Mouse (Mus musculus): ENCODE measurements at regions not wholly inside any gene's neighbourhood (a gene's known extent, or its start where the extent isn't known, plus 50 kb on each side); places are given as distances from the start of the nearest gene placed in this dataset.

GRCm38 (mm10) chr13:72198341-72199105 lies 235.0 kb upstream of the Irx1 start:
- Histone ChIP-seq H3K9ac (ENCODE audit: low read depth, low read length) (no peak overlapping the region), H3K36me3 (ENCODE audit: control insufficient read depth, insufficient read depth, low read length) (no peaks in the 10 kb centered on the region), H3K27ac (ENCODE audit: low read depth, low read length) (peak overlapping the region; percentile 82), H3K9me3 (replicated peaks; ENCODE audit: control insufficient read depth, low read length) (no peaks in the 10 kb centered on the region), H3K4me3 (ENCODE audit: low read depth, low read length) (no peak overlapping the region), H3K4me1 (ENCODE audit: control insufficient read depth, insufficient read depth, low read length) (peaks cover 14% of the 10 kb centered on the region; the same call in 1 of the 2 replicates), H3K4me2 (peak overlapping the region; percentile 45), H3K27me3 (ENCODE audit: control insufficient read depth, insufficient read depth, low read length) (no peaks in the 10 kb centered on the region)
- ATAC-seq (replicated peaks; ENCODE audit: insufficient number of reproducible peaks, low FRiP score, low TSS enrichment), result peak; percentile 53; the same call in 1 of the 2 replicates
- 46% methylated on average over 22 of the region's 22 CpGs for whole genome bisulfite sequencing (ENCODE audit: insufficient replicate concordance)

GRCm38 (mm10) chr13:72209518-72209917 lies 246.0 kb upstream of the Irx1 start:
- Histone ChIP-seq H3K4me3 (ENCODE audit: low read depth, low read length) (no peak overlapping the region), H3K27me3 (ENCODE audit: control insufficient read depth, insufficient read depth, low read length) (no peaks in the 10 kb centered on the region), H3K4me1 (ENCODE audit: control insufficient read depth, insufficient read depth, low read length) (no peaks in the 10 kb centered on the region; the same call in 1 of the 2 replicates), H3K36me3 (ENCODE audit: control insufficient read depth, insufficient read depth, low read length) (no peaks in the 10 kb centered on the region), H3K27ac (ENCODE audit: low read depth, low read length) (no peak overlapping the region), H3K4me2 (no peak overlapping the region), H3K9me3 (replicated peaks; ENCODE audit: control insufficient read depth, low read length) (no peaks in the 10 kb centered on the region), H3K9ac (ENCODE audit: low read depth, low read length) (no peak overlapping the region)
- no peak for ATAC-seq (replicated peaks; ENCODE audit: insufficient number of reproducible peaks, low FRiP score, low TSS enrichment)
- WGBS (ENCODE audit: insufficient replicate concordance), result 70% methylated on average over 5 of the region's 5 CpGs

- no peak overlapping the region for H3K27ac ChIP-seq (ENCODE audit: low read depth, low read length)
- H3K9me3 ChIP-seq (replicated peaks; ENCODE audit: control insufficient read depth, low read length), result no peaks in the 10 kb centered on the region
- no peaks in the 10 kb centered on the region for H3K36me3 ChIP-seq (ENCODE audit: control insufficient read depth, insufficient read depth, low read length)
- 22% methylated on average over 10 of the region's 10 CpGs for whole genome bisulfite sequencing (ENCODE audit: insufficient replicate concordance)
- H3K4me1 ChIP-seq (ENCODE audit: control insufficient read depth, insufficient read depth, low read length), result no peaks in the 10 kb centered on the region; the same call in 1 of the 2 replicates
- no peaks in the 10 kb centered on the region for H3K27me3 ChIP-seq (ENCODE audit: control insufficient read depth, insufficient read depth, low read length)
- no peak overlapping the region for H3K4me2 ChIP-seq
- H3K4me3 ChIP-seq (ENCODE audit: low read depth, low read length), result no peak overlapping the region
- no peak overlapping the region for H3K9ac ChIP-seq (ENCODE audit: low read depth, low read length)
- ATAC-seq (replicated peaks; ENCODE audit: insufficient number of reproducible peaks, low FRiP score, low TSS enrichment), result no peak
Measured at GRCm38 (mm10) chr13:72209946-72210456, 246.5 kb upstream of the Irx1 start.

- Histone ChIP-seq H3K4me1 (ENCODE audit: control insufficient read depth, insufficient read depth, low read length) (no peaks in the 10 kb centered on the region; the same call in 1 of the 2 replicates), H3K4me2 (no peak overlapping the region), H3K4me3 (ENCODE audit: low read depth, low read length) (no peak overlapping the region), H3K27me3 (ENCODE audit: control insufficient read depth, insufficient read depth, low read length) (no peaks in the 10 kb centered on the region), H3K27ac (ENCODE audit: low read depth, low read length) (no peak overlapping the region), H3K9ac (ENCODE audit: low read depth, low read length) (no peak overlapping the region), H3K9me3 (replicated peaks; ENCODE audit: control insufficient read depth, low read length) (no peaks in the 10 kb centered on the region), H3K36me3 (ENCODE audit: control insufficient read depth, insufficient read depth, low read length) (no peaks in the 10 kb centered on the region)
- ATAC-seq (replicated peaks; ENCODE audit: insufficient number of reproducible peaks, low FRiP score, low TSS enrichment), result no peak
- 64% methylated on average over 7 of the region's 7 CpGs for WGBS (ENCODE audit: insufficient replicate concordance)
Measured at GRCm38 (mm10) chr13:72210474-72211309, 247.2 kb upstream of the Irx1 start.

- 79% methylated on average over 4 of the region's 4 CpGs for WGBS (ENCODE audit: insufficient replicate concordance)
- H3K27ac ChIP-seq (ENCODE audit: low read depth, low read length), result no peak overlapping the region
- no peak overlapping the region for H3K9ac ChIP-seq (ENCODE audit: low read depth, low read length)
- no peak for ATAC-seq (replicated peaks; ENCODE audit: insufficient number of reproducible peaks, low FRiP score, low TSS enrichment)
- no peak overlapping the region for H3K4me3 ChIP-seq (ENCODE audit: low read depth, low read length)
- no peaks in the 10 kb centered on the region; the same call in 1 of the 2 replicates for H3K4me1 ChIP-seq (ENCODE audit: control insufficient read depth, insufficient read depth, low read length)
- no peaks in the 10 kb centered on the region for H3K36me3 ChIP-seq (ENCODE audit: control insufficient read depth, insufficient read depth, low read length)
- H3K9me3 ChIP-seq (replicated peaks; ENCODE audit: control insufficient read depth, low read length), result no peaks in the 10 kb centered on the region
- no peaks in the 10 kb centered on the region for H3K27me3 ChIP-seq (ENCODE audit: control insufficient read depth, insufficient read depth, low read length)
- no peak overlapping the region for H3K4me2 ChIP-seq
Measured at GRCm38 (mm10) chr13:72211716-72212115, 248.2 kb upstream of the Irx1 start.

GRCm38 (mm10) chr13:72212747-72213146 lies 249.2 kb upstream of the Irx1 start:
- Histone ChIP-seq H3K27me3 (ENCODE audit: control insufficient read depth, insufficient read depth, low read length) (no peaks in the 10 kb centered on the region), H3K4me3 (ENCODE audit: low read depth, low read length) (no peak overlapping the region), H3K27ac (ENCODE audit: low read depth, low read length) (no peak overlapping the region), H3K9me3 (replicated peaks; ENCODE audit: control insufficient read depth, low read length) (no peaks in the 10 kb centered on the region), H3K9ac (ENCODE audit: low read depth, low read length) (no peak overlapping the region), H3K4me1 (ENCODE audit: control insufficient read depth, insufficient read depth, low read length) (no peaks in the 10 kb centered on the region; the same call in 1 of the 2 replicates), H3K36me3 (ENCODE audit: control insufficient read depth, insufficient read depth, low read length) (no peaks in the 10 kb centered on the region), H3K4me2 (no peak overlapping the region)
- no peak for ATAC-seq (replicated peaks; ENCODE audit: insufficient number of reproducible peaks, low FRiP score, low TSS enrichment)
- 76% methylated on average over 2 of the region's 2 CpGs for WGBS (ENCODE audit: insufficient replicate concordance)

GRCm38 (mm10) chr13:72219329-72219728 lies 255.8 kb upstream of the Irx1 start:
- 82% methylated on average over 2 of the region's 2 CpGs for WGBS (ENCODE audit: insufficient replicate concordance)

GRCm38 (mm10) chr13:72227102-72227501 lies 263.6 kb upstream of the Irx1 start:
- H3K27ac ChIP-seq (ENCODE audit: low read depth, low read length), result no peak overlapping the region
- H3K36me3 ChIP-seq (ENCODE audit: control insufficient read depth, insufficient read depth, low read length), result no peaks in the 10 kb centered on the region
- WGBS (ENCODE audit: insufficient replicate concordance), result 95% methylated on average over 1 of the region's 1 CpGs
- no peak overlapping the region for H3K9ac ChIP-seq (ENCODE audit: low read depth, low read length)
- ATAC-seq (replicated peaks; ENCODE audit: insufficient number of reproducible peaks, low FRiP score, low TSS enrichment), result no peak
- no peaks in the 10 kb centered on the region for H3K9me3 ChIP-seq (replicated peaks; ENCODE audit: control insufficient read depth, low read length)
- H3K4me2 ChIP-seq, result no peak overlapping the region
- no peaks in the 10 kb centered on the region for H3K27me3 ChIP-seq (ENCODE audit: control insufficient read depth, insufficient read depth, low read length)
- H3K4me3 ChIP-seq (ENCODE audit: low read depth, low read length), result no peak overlapping the region
- no peaks in the 10 kb centered on the region for H3K4me1 ChIP-seq (ENCODE audit: control insufficient read depth, insufficient read depth, low read length)

More at GRCm38 (mm10) chr13:72219329-72219728, 255.8 kb upstream of the Irx1 start:
- Histone ChIP-seq H3K4me2 (no peak overlapping the region), H3K4me1 (ENCODE audit: control insufficient read depth, insufficient read depth, low read length) (no peaks in the 10 kb centered on the region), H3K4me3 (ENCODE audit: low read depth, low read length) (no peak overlapping the region), H3K36me3 (ENCODE audit: control insufficient read depth, insufficient read depth, low read length) (no peaks in the 10 kb centered on the region), H3K9ac (ENCODE audit: low read depth, low read length) (no peak overlapping the region), H3K27ac (ENCODE audit: low read depth, low read length) (no peak overlapping the region), H3K27me3 (ENCODE audit: control insufficient read depth, insufficient read depth, low read length) (no peaks in the 10 kb centered on the region), H3K9me3 (replicated peaks; ENCODE audit: control insufficient read depth, low read length) (no peaks in the 10 kb centered on the region)
- no peak for ATAC-seq (replicated peaks; ENCODE audit: insufficient number of reproducible peaks, low FRiP score, low TSS enrichment)

All from heart, embryonic 11.5 days (tissue).